Mouse (Mus musculus): ENCODE measurements around the gene Pgm1. TPM values are rescaled to one million over a fixed set of nuclear protein-coding genes. Genes with fewer than 3 reads are reported as not detected.

Gene Pgm1
- total and polyA plus RNA-seq, 3 experiments, result 6.7 to 28.6 TPM; not detected in 1

DNA sequence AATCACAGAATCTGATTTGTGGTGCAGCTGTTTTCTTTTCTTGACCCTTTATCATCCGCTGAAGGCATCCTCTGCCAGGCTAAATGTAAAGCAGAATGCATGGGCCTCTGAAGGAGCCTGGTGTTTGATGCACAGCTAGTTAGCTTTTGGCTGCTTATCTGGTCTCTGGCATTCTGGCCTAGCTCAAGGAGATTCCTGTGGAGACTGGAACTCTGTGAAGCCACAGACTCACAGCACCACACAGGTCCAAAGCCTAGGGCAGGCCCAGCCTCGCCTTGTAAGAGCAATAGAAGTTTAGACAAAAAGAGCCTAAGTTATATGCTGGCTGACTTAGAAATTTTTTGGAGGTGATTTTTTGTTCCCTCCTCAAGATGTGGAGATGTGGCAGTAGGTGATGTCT is 52.0 kb downstream of the Pgm1 start:
- no peak for DNase-seq (ENCODE audit: low read depth, low spot score)
- TF ChIP-seq GABPA (IDR thresholded peaks at IDR 0.05; ENCODE audit: low read depth, low read length) (no peak), UBTF (IDR thresholded peaks at IDR 0.05; ENCODE audit: borderline replicate concordance, insufficient read depth, low read depth, low read length) (no peak), KAT2A (conservative IDR thresholded peaks at IDR 0.05; ENCODE audit: low read depth, low read length) (no peak), JUND (IDR thresholded peaks at IDR 0.05; ENCODE audit: low read depth, low read length) (no peak), E2F4 (IDR thresholded peaks at IDR 0.05; ENCODE audit: borderline replicate concordance, low read depth, low read length) (no peak), CHD1 (IDR thresholded peaks at IDR 0.05; ENCODE audit: low read depth, low read length) (no peak)
- H3K36me3 ChIP-seq (ENCODE audit: control insufficient read depth in 1 of 2, insufficient read depth in 2 of 2, low read length in 2 of 2), result no peaks in the 10 kb centered on the region

DNA sequence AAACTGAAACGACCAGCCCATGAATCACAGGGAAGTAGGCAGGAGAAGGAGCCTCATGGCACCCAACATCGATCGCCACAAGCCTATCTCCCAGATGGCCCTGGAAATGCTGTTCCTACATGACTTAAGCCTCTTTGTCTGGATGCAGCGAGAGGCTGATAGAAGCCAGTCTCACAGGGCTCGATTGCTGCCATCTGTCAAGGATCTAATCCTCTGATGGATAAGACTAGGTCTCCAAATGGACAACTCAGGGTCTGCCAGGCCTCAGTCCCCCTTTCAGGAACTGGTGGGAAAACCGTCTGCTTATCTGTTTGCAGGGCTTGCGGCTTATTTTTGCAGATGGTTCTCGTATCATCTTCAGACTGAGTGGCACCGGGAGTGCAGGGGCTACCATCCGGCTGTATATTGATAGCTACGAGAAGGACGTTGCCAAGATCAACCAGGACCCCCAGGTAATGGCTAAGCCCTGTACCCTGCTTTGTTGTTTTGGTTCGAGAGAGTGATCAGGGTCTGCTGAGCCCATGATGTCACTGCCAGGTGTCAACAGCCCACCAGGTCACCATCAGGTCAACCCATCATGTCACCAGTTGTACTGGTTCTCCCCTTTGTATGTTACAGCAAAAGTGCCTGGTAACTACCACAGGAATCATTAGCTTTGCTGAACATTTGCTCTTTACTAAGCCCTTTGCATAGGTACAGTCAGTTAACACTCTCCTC is 54.6 kb downstream of the Pgm1 start:
- TF ChIP-seq MXI1 (IDR thresholded peaks at IDR 0.05; ENCODE audit: low read depth, low read length), result no peak
- no peak for TF ChIP-seq CHD2 (IDR thresholded peaks at IDR 0.05; ENCODE audit: low read length)
- TF ChIP-seq MYC (IDR thresholded peaks at IDR 0.05; ENCODE audit: low read depth, low read length), result no peak
- no peak for TF ChIP-seq HCFC1 (IDR thresholded peaks at IDR 0.05; ENCODE audit: low read depth, low read length)
- no peak for TF ChIP-seq ZNF384 (IDR thresholded peaks at IDR 0.05; ENCODE audit: low read depth, low read length)
- TF ChIP-seq MAX (IDR thresholded peaks at IDR 0.05; ENCODE audit: low read length), result no peak
- no peak for TF ChIP-seq USF1 (IDR thresholded peaks at IDR 0.05; ENCODE audit: low read depth, low read length)
- TF ChIP-seq TAL1 (IDR thresholded peaks at IDR 0.05; ENCODE audit: low read length), result no peak
- TF ChIP-seq GABPA (IDR thresholded peaks at IDR 0.05; ENCODE audit: low read depth, low read length), result no peak
- no peak for TF ChIP-seq TCF12 (IDR thresholded peaks at IDR 0.05; ENCODE audit: low read depth, low read length)
- TF ChIP-seq ELF1 (IDR thresholded peaks at IDR 0.05; ENCODE audit: low read depth, low read length), result no peak
- no peak for TF ChIP-seq POLR2AphosphoS2 (IDR thresholded peaks at IDR 0.05; ENCODE audit: low read length)
- TF ChIP-seq CTCF (IDR thresholded peaks at IDR 0.05 in 2 of 3, conservative IDR thresholded peaks at IDR 0.05 in 1 of 3; ENCODE audit: control insufficient read depth in 1 of 3, insufficient read depth in 1 of 3, low read depth in 2 of 3, low read length in 3 of 3, poor library complexity in 1 of 3, severe bottlenecking in 1 of 3), result no peak
- TF ChIP-seq SIN3A (IDR thresholded peaks at IDR 0.05; ENCODE audit: low read length), result no peak
- TF ChIP-seq MEF2A (IDR thresholded peaks at IDR 0.05; ENCODE audit: extremely low read depth, insufficient replicate concordance, low read depth, low read length, poor library complexity, severe bottlenecking), result no peak
- TF ChIP-seq ETS1 (IDR thresholded peaks at IDR 0.05; ENCODE audit: low read depth, low read length), result no peak
- no peak for TF ChIP-seq MYB (IDR thresholded peaks at IDR 0.05; ENCODE audit: low read depth, low read length)
- no peak for TF ChIP-seq UBTF (IDR thresholded peaks at IDR 0.05; ENCODE audit: borderline replicate concordance, insufficient read depth, low read depth, low read length)

More for the DNA sequence above, 52.0 kb downstream of the Pgm1 start:
- no peak overlapping the region for H3K4me3 ChIP-seq (ENCODE audit: control insufficient read depth in 1 of 2, insufficient read depth in 1 of 2, low read depth in 2 of 2, low read length in 2 of 2)
- H3K9ac ChIP-seq (ENCODE audit: control insufficient read depth, low read depth, low read length, poor library complexity, severe bottlenecking), result no peak overlapping the region
- no peak overlapping the region for H3K27ac ChIP-seq (ENCODE audit: control insufficient read depth, low read depth, low read length)
- no peaks in the 10 kb centered on the region for H3K4me1 ChIP-seq (ENCODE audit: control insufficient read depth in 1 of 2, insufficient read depth in 2 of 2, low read length in 2 of 2)
- no peaks in the 10 kb centered on the region for H3K27me3 ChIP-seq (ENCODE audit: control insufficient read depth in 1 of 2, insufficient read depth in 2 of 2, low read length in 2 of 2)
- H3K79me2 ChIP-seq (ENCODE audit: control insufficient read depth, insufficient read depth, low read length, poor library complexity), result no peaks in the 10 kb centered on the region
- H3K9me3 ChIP-seq (replicated peaks; ENCODE audit: insufficient read depth, low read length), result no peaks in the 10 kb centered on the region

More for the DNA sequence above, 54.6 kb downstream of the Pgm1 start:
- Histone ChIP-seq H3K4me1 (ENCODE audit: control insufficient read depth in 1 of 2, insufficient read depth in 2 of 2, low read length in 2 of 2) (no peaks in the 10 kb centered on the region), H3K9ac (ENCODE audit: control insufficient read depth, low read depth, low read length, poor library complexity, severe bottlenecking) (no peak overlapping the region), H3K79me2 (ENCODE audit: control insufficient read depth, insufficient read depth, low read length, poor library complexity) (no peaks in the 10 kb centered on the region), H3K27ac (ENCODE audit: control insufficient read depth, low read depth, low read length) (no peak overlapping the region), H3K27me3 (ENCODE audit: control insufficient read depth in 1 of 2, insufficient read depth in 2 of 2, low read length in 2 of 2) (no peaks in the 10 kb centered on the region), H3K9me3 (replicated peaks; ENCODE audit: insufficient read depth, low read length) (no peaks in the 10 kb centered on the region), H3K36me3 (ENCODE audit: control insufficient read depth in 1 of 2, insufficient read depth in 2 of 2, low read length in 2 of 2) (no peaks in the 10 kb centered on the region), H3K4me3 (ENCODE audit: control insufficient read depth in 1 of 2, insufficient read depth in 1 of 2, low read depth in 2 of 2, low read length in 2 of 2) (no peak overlapping the region)
- DNase-seq (ENCODE audit: low read depth, low spot score), result no peak
